Mouse (Mus musculus) limb, embryonic 14.5 days (tissue): ENCODE data around the gene Narfl. TPM values are rescaled to one million over a fixed set of nuclear protein-coding genes. Genes with fewer than 3 reads are reported as not detected.
"Not testable (repeated sequence)": the region's sequence is repeated elsewhere in the genome, so short reads cannot be mapped to it uniquely, and the experiment has no call there.

Source experiments
- ATAC-seq: fragments of 200-750 bp; cut with Nextera tagmentation; 2 replicates; pipeline ENCODE4 v1.8.0; 2017; ENCODE audit warnings: low read depth, moderate number of reproducible peaks, moderate TSS enrichment; ENCODE audit not compliant: low FRiP score
- DNase-seq: peaks from one replicate; pipeline ENCODE4 v3.0.0-alpha.2; 2015; ENCODE audit warnings: low spot score
- H3K27ac ChIP-seq: fragments of 300-500 bp; sonication (generic); replicated peaks from 2 replicates; pipeline ENCODE4 v1.5.1; 2014; ENCODE audit warnings: low read depth, mild to moderate bottlenecking, low read length, moderate library complexity, mixed read lengths
- H3K27me3 ChIP-seq: fragments of 300-500 bp; sonication (generic); 2 replicates; pipeline ENCODE4 v1.6.1; 2014; ENCODE audit warnings: low read length, mixed read lengths; ENCODE audit not compliant: control insufficient read depth, insufficient read depth
- H3K36me3 ChIP-seq: fragments of 300-500 bp; sonication (generic); 2 replicates; pipeline ENCODE4 v1.6.1; 2014; ENCODE audit warnings: mild to moderate bottlenecking, low read length, moderate library complexity, mixed read lengths; ENCODE audit not compliant: control insufficient read depth, insufficient read depth
- H3K4me1 ChIP-seq: fragments of 300-500 bp; sonication (generic); 2 replicates; pipeline ENCODE4 v1.6.1; 2014; ENCODE audit warnings: antibody characterized with exemption, low read length, mixed read lengths; ENCODE audit not compliant: control insufficient read depth, insufficient read depth
- H3K4me2 ChIP-seq: fragments of 300-500 bp; sonication (generic); replicated peaks from 2 replicates; pipeline ENCODE4 v1.6.1; 2014; ENCODE audit warnings: low read depth, mild to moderate bottlenecking, low read length, moderate library complexity; ENCODE audit not compliant: severe bottlenecking
- H3K4me3 ChIP-seq: fragments of 300-500 bp; sonication (generic); replicated peaks from 2 replicates; pipeline ENCODE4 v1.5.1; 2014; ENCODE audit warnings: low read length
- H3K9ac ChIP-seq: fragments of 300-500 bp; sonication (generic); 2 replicates; pipeline ENCODE4 v1.6.1; 2014; ENCODE audit warnings: mild to moderate bottlenecking, low read depth, low read length, moderate library complexity; ENCODE audit not compliant: severe bottlenecking
- H3K9me3 ChIP-seq: fragments of 300-500 bp; sonication (generic); 2 replicates; pipeline ENCODE4 v1.6.1; 2016; ENCODE audit warnings: low read length; ENCODE audit not compliant: control insufficient read depth
- POLR2A ChIP-seq: fragments of 200-500 bp; IDR thresholded peaks from 2 replicates; pipeline ENCODE4 v1.8.0; 2012; ENCODE audit warnings: inconsistent platforms, mild to moderate bottlenecking, moderate library complexity, borderline replicate concordance; ENCODE audit not compliant: insufficient read depth, insufficient read length; ENCODE audit errors: extremely low read depth
- WGBS: fragments of 180-500 bp; shearing (Covaris S2); extraction: QIAGEN DNeasy Blood & Tissue Kit; methylation state at CpG from one replicate; pipeline ENCODE4 v1.1.7; 2014; 5-methylcytosine and 5-hydroxymethylcytosine counted together
- polyA plus RNA-seq, 2 experiments: library from polyadenylated mRNA; depleted of rRNA in 1 of 2; stranded (reverse) in 1 of 2; unstranded in 1 of 2; fragments of >200 nt; fragmentation: Nextera tagmentation in 1 of 2; extraction: Ambion mirVana in 1 of 2; gene quantifications; 2 replicates each; pipeline versions ENCODE4 v1.2.1 to v1.2.3; 2012 to 2014

The Narfl gene
- polyA plus RNA-seq, 2 experiments = 24.2 to 24.9 TPM

- Histone ChIP-seq H3K4me1 (no peaks in the 10 kb centered on the region), H3K36me3 (no peaks in the 10 kb centered on the region), H3K4me3 (no peak overlapping the region), H3K27me3 (peaks cover under 1% of the 10 kb centered on the region; the same call in 1 of the 2 replicates), H3K9me3 (no peaks in the 10 kb centered on the region), H3K27ac (no peak overlapping the region), H3K4me2 (no peak overlapping the region), H3K9ac (no peak overlapping the region; the same call in 1 of the 2 replicates)
- no peak for TF ChIP-seq POLR2A
- peak; percentile 30 for DNase-seq
- WGBS = 11% methylated on average over 10 of the region's 10 CpGs
- ATAC-seq = peak; percentile 58; the same call in 1 of the 2 replicates
Observed at GRCm38 (mm10) chr17:25802825-25803517, 29.4 kb downstream of the Narfl start.

- no peak overlapping the region for H3K9ac ChIP-seq
- no peaks in the 10 kb centered on the region for H3K9me3 ChIP-seq
- H3K27ac ChIP-seq = no peak overlapping the region
- 76% methylated on average over 4 of the region's 4 CpGs for WGBS
- H3K4me2 ChIP-seq = no peak overlapping the region
- DNase-seq (no peak), ATAC-seq (no peak)
- no peak overlapping the region for H3K4me3 ChIP-seq
- no peak for TF ChIP-seq POLR2A
- peaks cover 19% of the 10 kb centered on the region for H3K27me3 ChIP-seq
- H3K36me3 ChIP-seq = no peaks in the 10 kb centered on the region
- peaks cover 6% of the 10 kb centered on the region for H3K4me1 ChIP-seq
Observed at GRCm38 (mm10) chr17:25806507-25806906, 32.9 kb downstream of the Narfl start.

GRCm38 (mm10) chr17:25807452-25807851 lies 33.9 kb downstream of the Narfl start:
- H3K27ac ChIP-seq, H3K4me1 ChIP-seq, H3K9ac ChIP-seq, H3K4me3 ChIP-seq, DNase-seq, ATAC-seq, H3K9me3 ChIP-seq, H3K36me3 ChIP-seq, H3K4me2 ChIP-seq: not testable (repeated sequence)
- peaks cover 22% of the 10 kb centered on the region for H3K27me3 ChIP-seq
- 40% methylated on average over 2 of the region's 2 CpGs for WGBS

GRCm38 (mm10) chr17:25808028-25808427 lies 34.5 kb downstream of the Narfl start:
- H3K4me2 ChIP-seq = peak overlapping the region; percentile 96; the same call in 1 of the 2 replicates
- no peak for ATAC-seq
- H3K27me3 ChIP-seq = peaks cover 27% of the 10 kb centered on the region
- WGBS = 39% methylated on average over 5 of the region's 5 CpGs
- H3K27ac ChIP-seq = no peak overlapping the region
- no peaks in the 10 kb centered on the region for H3K9me3 ChIP-seq
- peak overlapping the region; percentile 66; the same call in 1 of the 2 replicates for H3K4me3 ChIP-seq
- no peak for DNase-seq
- no peak overlapping the region for H3K9ac ChIP-seq
- H3K4me1 ChIP-seq = peaks cover 6% of the 10 kb centered on the region
- no peaks in the 10 kb centered on the region for H3K36me3 ChIP-seq
- no peak for TF ChIP-seq POLR2A

GRCm38 (mm10) chr17:25808789-25809605 lies 35.4 kb downstream of the Narfl start, which contains the start of gene Fbxl16:
Fbxl16 (plus strand) TSS chr17:25809085.
- peaks cover 9% of the 10 kb centered on the region for H3K4me1 ChIP-seq
- no peaks in the 10 kb centered on the region for H3K36me3 ChIP-seq
- H3K9ac ChIP-seq = peak within 1 kb of the TSS; percentile 63
- peak within 1 kb of the TSS; percentile 66 for H3K4me3 ChIP-seq
- DNase-seq (peak; percentile 82), ATAC-seq (peak; percentile 89)
- 3% methylated on average over 60 of the region's 100 CpGs for WGBS
- H3K4me2 ChIP-seq = peak within 1 kb of the TSS; percentile 96
- H3K27ac ChIP-seq = no peak within 1 kb of the TSS
- TF ChIP-seq POLR2A = no peak
- H3K27me3 ChIP-seq = peaks cover 30% of the 10 kb centered on the region
- no peaks in the 10 kb centered on the region for H3K9me3 ChIP-seq
